Mouse (Mus musculus) neural tube, embryonic 14.5 days (tissue): ENCODE results near the gene Ctdnep1. TPM values are rescaled to one million over a fixed set of nuclear protein-coding genes. Genes with fewer than 3 reads are reported as not detected.
A peak's percentile ranks its signal among the peaks of the same experiment; 100 is the strongest.

Source experiments
- ATAC-seq: fragments of 200-750 bp; cut with Nextera tagmentation; 2 replicates; pipeline ENCODE4 v1.8.0; 2017; ENCODE audit warnings: low read depth, mild to moderate bottlenecking, moderate TSS enrichment, moderate library complexity
- H3K27ac ChIP-seq: fragments of 300-500 bp; sonication (generic); 2 replicates; pipeline ENCODE4 v1.5.1; 2014; ENCODE audit warnings: low read depth, mild to moderate bottlenecking, control low read depth, low read length, moderate library complexity, mixed read lengths
- H3K27me3 ChIP-seq: fragments of 300-500 bp; sonication (generic); 2 replicates; pipeline ENCODE4 v1.6.1; 2014; ENCODE audit warnings: low read length; ENCODE audit not compliant: control insufficient read depth, insufficient read depth
- H3K36me3 ChIP-seq: fragments of 300-500 bp; sonication (generic); 2 replicates; pipeline ENCODE4 v1.6.1; 2014; ENCODE audit warnings: low read length, mixed read lengths; ENCODE audit not compliant: control insufficient read depth, insufficient read depth
- H3K4me1 ChIP-seq: fragments of 300-500 bp; sonication (generic); 2 replicates; pipeline ENCODE4 v1.6.1; 2014; ENCODE audit warnings: low read length; ENCODE audit not compliant: control insufficient read depth, insufficient read depth
- H3K4me2 ChIP-seq: fragments of 300-500 bp; sonication (generic); 2 replicates; pipeline ENCODE4 v1.6.1; 2014; ENCODE audit warnings: mild to moderate bottlenecking, low read depth, low read length, control low read depth
- H3K4me3 ChIP-seq: fragments of 300-500 bp; sonication (generic); 2 replicates; pipeline ENCODE4 v1.5.1; 2014; ENCODE audit warnings: low read depth, low read length, control low read depth, mixed read lengths
- H3K9ac ChIP-seq: fragments of 300-500 bp; sonication (generic); replicated peaks from 2 replicates; pipeline ENCODE4 v1.6.1; 2014; ENCODE audit warnings: low read depth, mild to moderate bottlenecking, control low read depth, low read length, mixed read lengths
- H3K9me3 ChIP-seq: fragments of 300-500 bp; sonication (generic); 2 replicates; pipeline ENCODE4 v1.6.1; 2016; ENCODE audit warnings: low read length; ENCODE audit not compliant: control insufficient read depth
- WGBS: fragments of 180-500 bp; shearing (Covaris S2); extraction: QIAGEN DNeasy Blood & Tissue Kit; methylation state at CpG from one replicate; pipeline ENCODE4 v1.1.7; 2014; 5-methylcytosine and 5-hydroxymethylcytosine counted together
- polyA plus RNA-seq: library from polyadenylated mRNA; unstranded; fragments of >200 nt; fragmentation: Nextera tagmentation; extraction: Ambion mirVana; gene quantifications from 2 replicates; pipeline ENCODE4 v1.2.1, GENCODE M21; 2014

The Ctdnep1 gene
- polyA plus RNA-seq, 1 experiment from 2014 or later, result 26.5 TPM

GRCm38 (mm10) chr11:70023481-70024150, 42.7 kb downstream of the Ctdnep1 start:
- Histone ChIP-seq H3K27me3 (no peaks in the 10 kb centered on the region), H3K9ac (peak overlapping the region; percentile 42), H3K27ac (peak overlapping the region; percentile 74), H3K36me3 (no peaks in the 10 kb centered on the region), H3K4me1 (peaks cover 67% of the 10 kb centered on the region), H3K4me3 (peak overlapping the region; percentile 32), H3K4me2 (peak overlapping the region; percentile 72), H3K9me3 (no peaks in the 10 kb centered on the region)
- ATAC-seq, result no peak
- WGBS, result 8% methylated on average over 20 of the region's 29 CpGs

GRCm38 (mm10) chr11:70024151-70024514, 43.2 kb downstream of the Ctdnep1 start:
- Histone ChIP-seq H3K4me1 (peaks cover 69% of the 10 kb centered on the region), H3K27ac (peak overlapping the region; percentile 39; the same call in 1 of the 2 replicates), H3K4me2 (peak overlapping the region; percentile 72), H3K9me3 (no peaks in the 10 kb centered on the region), H3K9ac (peak overlapping the region; percentile 42), H3K4me3 (peak overlapping the region; percentile 32), H3K36me3 (no peaks in the 10 kb centered on the region), H3K27me3 (no peaks in the 10 kb centered on the region)
- ATAC-seq, result no peak
- WGBS, result 15% methylated on average over 6 of the region's 6 CpGs

- WGBS, result 4% methylated on average over 19 of the region's 19 CpGs
- ATAC-seq, result no peak
Observed at GRCm38 (mm10) chr11:70026689-70027088, 45.7 kb downstream of the Ctdnep1 start.

GRCm38 (mm10) chr11:70027397-70027796, 46.4 kb downstream of the Ctdnep1 start:
- peak overlapping the region; percentile 19; the same call in 1 of the 2 replicates for H3K4me3 ChIP-seq
- peaks cover 65% of the 10 kb centered on the region for H3K4me1 ChIP-seq
- no peaks in the 10 kb centered on the region for H3K27me3 ChIP-seq
- H3K4me2 ChIP-seq, result peak overlapping the region; percentile 52; the same call in 1 of the 2 replicates
- H3K27ac ChIP-seq, result peak overlapping the region; percentile 96
- no peak for ATAC-seq
- no peaks in the 10 kb centered on the region for H3K9me3 ChIP-seq
- 0 out of 2 replicates have a peak overlapping the region, but pooled peaks have one; percentile 28 for H3K9ac ChIP-seq
- 27% methylated on average over 9 of the region's 9 CpGs for WGBS
- H3K36me3 ChIP-seq, result peaks cover 17% of the 10 kb centered on the region; the same call in 1 of the 2 replicates

More at GRCm38 (mm10) chr11:70026689-70027088, 45.7 kb downstream of the Ctdnep1 start:
- H3K4me3 ChIP-seq, result peak overlapping the region; percentile 19; the same call in 1 of the 2 replicates
- no peaks in the 10 kb centered on the region for H3K27me3 ChIP-seq
- H3K4me1 ChIP-seq, result peaks cover 70% of the 10 kb centered on the region
- H3K9ac ChIP-seq, result 0 out of 2 replicates have a peak overlapping the region, but pooled peaks have one; percentile 28
- peak overlapping the region; percentile 52 for H3K4me2 ChIP-seq
- H3K9me3 ChIP-seq, result no peaks in the 10 kb centered on the region
- H3K36me3 ChIP-seq, result peaks cover 11% of the 10 kb centered on the region; the same call in 1 of the 2 replicates
- peak overlapping the region; percentile 96; the same call in 1 of the 2 replicates for H3K27ac ChIP-seq

GRCm38 (mm10) chr11:70028401-70029129, 47.6 kb downstream of the Ctdnep1 start:
- Histone ChIP-seq H3K36me3 (peaks cover 23% of the 10 kb centered on the region; the same call in 1 of the 2 replicates), H3K4me1 (peaks cover 59% of the 10 kb centered on the region), H3K4me2 (peak overlapping the region; percentile 52), H3K27me3 (no peaks in the 10 kb centered on the region), H3K27ac (peak overlapping the region; percentile 96), H3K9ac (peak overlapping the region; percentile 42), H3K9me3 (no peaks in the 10 kb centered on the region), H3K4me3 (peak overlapping the region; percentile 19)
- 16% methylated on average over 12 of the region's 12 CpGs for WGBS
- peak; percentile 8 for ATAC-seq

- peaks cover 23% of the 10 kb centered on the region; the same call in 1 of the 2 replicates for H3K36me3 ChIP-seq
- H3K27ac ChIP-seq, result peak overlapping the region; percentile 96
- peaks cover 55% of the 10 kb centered on the region for H3K4me1 ChIP-seq
- no peaks in the 10 kb centered on the region for H3K9me3 ChIP-seq
- WGBS, result 2% methylated on average over 20 of the region's 20 CpGs
- H3K4me3 ChIP-seq, result peak overlapping the region; percentile 19
- H3K4me2 ChIP-seq, result peak overlapping the region; percentile 52
- peak; percentile 94 for ATAC-seq
- H3K27me3 ChIP-seq, result no peaks in the 10 kb centered on the region
- H3K9ac ChIP-seq, result peak overlapping the region; percentile 42; the same call in 1 of the 2 replicates
Observed at GRCm38 (mm10) chr11:70029130-70029801, 48.3 kb downstream of the Ctdnep1 start.

GRCm38 (mm10) chr11:70029829-70030550, 49.0 kb downstream of the Ctdnep1 start:
- peak overlapping the region; percentile 22; the same call in 1 of the 2 replicates for H3K9ac ChIP-seq
- 16% methylated on average over 11 of the region's 11 CpGs for WGBS
- H3K27ac ChIP-seq, result peak overlapping the region; percentile 96
- ATAC-seq, result peak; percentile 56
- no peaks in the 10 kb centered on the region for H3K9me3 ChIP-seq
- H3K36me3 ChIP-seq, result peaks cover 23% of the 10 kb centered on the region; the same call in 1 of the 2 replicates
- H3K4me2 ChIP-seq, result peak overlapping the region; percentile 52
- H3K4me1 ChIP-seq, result peaks cover 50% of the 10 kb centered on the region
- peak overlapping the region; percentile 19 for H3K4me3 ChIP-seq
- no peaks in the 10 kb centered on the region for H3K27me3 ChIP-seq

- 93% methylated on average over 28 of the region's 28 CpGs for WGBS
- Histone ChIP-seq H3K27me3 (no peaks in the 10 kb centered on the region), H3K27ac (peak overlapping the region; percentile 96), H3K4me3 (peak overlapping the region; percentile 19; the same call in 1 of the 2 replicates), H3K9me3 (no peaks in the 10 kb centered on the region), H3K4me2 (peak overlapping the region; percentile 52), H3K9ac (no peak overlapping the region), H3K36me3 (peaks cover 23% of the 10 kb centered on the region; the same call in 1 of the 2 replicates), H3K4me1 (peaks cover 48% of the 10 kb centered on the region)
- no peak for ATAC-seq
Observed at GRCm38 (mm10) chr11:70030651-70031320, 49.8 kb downstream of the Ctdnep1 start.
